Mouse (Mus musculus) hindbrain, embryonic 11.5 days (tissue): ENCODE measurements around the gene Pde6d. TPM values are rescaled to one million over a fixed set of nuclear protein-coding genes. Genes with fewer than 3 reads are reported as not detected.

Experiments used
- ATAC-seq: fragments of 200-750 bp; cut with Nextera tagmentation; 2 replicates; pipeline ENCODE4 v1.8.0; 2017; ENCODE audit warnings: mild to moderate bottlenecking, moderate TSS enrichment, moderate library complexity; ENCODE audit not compliant: low FRiP score
- DNase-seq: peaks from one replicate; pipeline ENCODE4 v3.0.0-alpha.2; 2015; ENCODE audit warnings: low spot score
- H3K27ac ChIP-seq: fragments of 300-500 bp; sonication (generic); 2 replicates; pipeline ENCODE4 v1.5.1; 2014; ENCODE audit warnings: mild to moderate bottlenecking, low read depth, low read length
- H3K27me3 ChIP-seq: fragments of 300-500 bp; sonication (generic); 2 replicates; pipeline ENCODE4 v1.6.1; 2014; ENCODE audit warnings: mild to moderate bottlenecking, low read length, moderate library complexity, mixed read lengths; ENCODE audit not compliant: control insufficient read depth, insufficient read depth
- H3K36me3 ChIP-seq: fragments of 300-500 bp; sonication (generic); 2 replicates; pipeline ENCODE4 v1.6.1; 2014; ENCODE audit warnings: mild to moderate bottlenecking, low read length, moderate library complexity, mixed read lengths; ENCODE audit not compliant: control insufficient read depth, insufficient read depth
- H3K4me1 ChIP-seq: fragments of 300-500 bp; sonication (generic); replicated peaks from 2 replicates; pipeline ENCODE4 v1.6.1; 2014; ENCODE audit warnings: low read length, mixed read lengths; ENCODE audit not compliant: control insufficient read depth, insufficient read depth
- H3K4me2 ChIP-seq: fragments of 300-500 bp; sonication (generic); replicated peaks from 2 replicates; pipeline ENCODE4 v1.6.1; 2014; ENCODE audit warnings: mild to moderate bottlenecking, low read depth, low read length
- H3K4me3 ChIP-seq: fragments of 300-500 bp; sonication (generic); 2 replicates; pipeline ENCODE4 v1.5.1; 2014; ENCODE audit warnings: low read depth, low read length
- H3K9ac ChIP-seq: fragments of 300-500 bp; sonication (generic); 2 replicates; pipeline ENCODE4 v1.6.1; 2014; ENCODE audit warnings: low read depth, low read length
- H3K9me3 ChIP-seq: fragments of 300-500 bp; sonication (generic); 2 replicates; pipeline ENCODE4 v1.6.1; 2016; ENCODE audit warnings: low read length; ENCODE audit not compliant: control insufficient read depth
- whole genome bisulfite sequencing: fragments of 180-500 bp; shearing (Covaris S2); extraction: QIAGEN DNeasy Blood & Tissue Kit; methylation state at CpG from one replicate; pipeline ENCODE4 v1.1.7; 2014; 5-methylcytosine and 5-hydroxymethylcytosine counted together
- polyA plus RNA-seq: library from polyadenylated mRNA; unstranded; fragments of >200 nt; fragmentation: Nextera tagmentation; extraction: Ambion mirVana; gene quantifications from 2 replicates; pipeline ENCODE4 v1.2.1, GENCODE M21; 2014

Pde6d gene
- polyA plus RNA-seq, 1 experiment from 2014 or later, result 96.0 TPM

DNA sequence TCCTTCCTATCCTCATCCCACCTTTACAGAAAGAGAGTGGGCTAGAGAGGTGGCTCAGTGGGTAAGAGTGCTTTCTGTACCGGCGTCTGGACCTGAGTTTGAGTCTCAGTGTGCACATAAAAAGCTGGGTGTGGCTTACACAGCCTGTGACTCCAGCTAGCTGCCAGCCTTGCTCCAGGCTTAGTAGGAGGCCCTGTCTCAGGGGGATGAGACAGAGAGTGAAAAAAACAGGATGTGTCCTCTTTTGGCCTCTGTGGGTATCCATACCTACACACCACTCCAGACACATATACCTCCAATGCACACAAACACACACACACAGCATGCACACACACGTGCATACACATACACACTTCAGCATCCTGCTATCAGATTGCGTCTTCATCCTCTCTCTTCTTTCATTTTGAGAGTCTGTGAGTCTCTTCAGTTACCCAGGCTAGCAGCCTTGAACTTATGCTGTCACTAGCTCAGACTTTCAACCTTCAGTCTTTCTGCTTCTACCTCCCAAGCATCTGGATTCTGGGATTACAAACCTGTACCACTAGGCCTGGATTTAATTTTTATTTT is 70.2 kb downstream of the Pde6d start:
- WGBS, result 86% methylated on average over 4 of the region's 4 CpGs
- H3K9me3 ChIP-seq, result no peaks in the 10 kb centered on the region
- ATAC-seq, result no peak
- no peak overlapping the region for H3K27ac ChIP-seq
- H3K27me3 ChIP-seq, result no peaks in the 10 kb centered on the region
- H3K4me2 ChIP-seq, result no peak overlapping the region
- H3K9ac ChIP-seq, result no peak overlapping the region
- DNase-seq, result no peak
- H3K36me3 ChIP-seq, result no peaks in the 10 kb centered on the region
- no peaks in the 10 kb centered on the region for H3K4me1 ChIP-seq
- no peak overlapping the region for H3K4me3 ChIP-seq

- Histone ChIP-seq H3K9ac (0 out of 2 replicates have a peak overlapping the region, but pooled peaks have one; percentile 4), H3K27ac (peak overlapping the region; percentile 75), H3K4me3 (no peak overlapping the region), H3K27me3 (no peaks in the 10 kb centered on the region), H3K4me1 (0 out of 2 replicates have a peak, but pooled peaks cover 2% of the 10 kb centered on the region), H3K4me2 (no peak overlapping the region), H3K9me3 (no peaks in the 10 kb centered on the region), H3K36me3 (no peaks in the 10 kb centered on the region)
- peak; percentile 48 for ATAC-seq
- peak; percentile 48 for DNase-seq
- WGBS, result 48% methylated on average over 9 of the region's 9 CpGs
Observed at GRCm38 (mm10) chr1:86510676-86511441, 71.6 kb downstream of the Pde6d start.

DNA sequence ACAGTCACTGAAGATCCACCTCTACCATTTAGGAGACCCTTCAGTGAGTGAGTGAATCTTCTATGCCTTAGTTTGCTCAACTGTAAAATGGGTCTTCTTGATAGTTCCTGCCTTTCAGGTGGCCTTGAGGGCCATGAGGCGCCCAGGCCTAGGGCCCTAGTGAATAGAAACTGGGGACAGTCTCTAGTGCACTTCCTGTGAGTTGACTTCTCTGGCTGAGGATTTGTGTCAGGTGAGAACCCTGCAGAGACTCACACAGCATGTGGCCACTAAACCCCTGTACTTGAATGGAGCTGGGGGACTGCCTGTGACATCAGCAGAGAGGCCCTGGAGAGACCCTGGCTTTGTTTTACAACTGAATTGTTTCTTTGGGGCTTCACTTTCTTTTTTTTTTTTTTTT is 72.2 kb downstream of the Pde6d start:
- Histone ChIP-seq H3K9me3 (no peaks in the 10 kb centered on the region), H3K9ac (no peak overlapping the region), H3K27ac (peak overlapping the region; percentile 75; the same call in 1 of the 2 replicates), H3K27me3 (no peaks in the 10 kb centered on the region), H3K36me3 (no peaks in the 10 kb centered on the region), H3K4me1 (peaks cover 6% of the 10 kb centered on the region), H3K4me3 (no peak overlapping the region), H3K4me2 (no peak overlapping the region)
- WGBS, result 86% methylated on average over 1 of the region's 1 CpGs
- ATAC-seq (no peak), DNase-seq (peak; percentile 12)

GRCm38 (mm10) chr1:86509410-86509809 is 73.0 kb downstream of the Pde6d start:
- DNase-seq, result peak; percentile 93
- H3K4me1 ChIP-seq, result peaks cover 10% of the 10 kb centered on the region
- no peak overlapping the region for H3K4me3 ChIP-seq
- peak; percentile 78 for ATAC-seq
- no peaks in the 10 kb centered on the region for H3K36me3 ChIP-seq
- WGBS, result 4% methylated on average over 7 of the region's 7 CpGs
- no peaks in the 10 kb centered on the region for H3K27me3 ChIP-seq
- peak overlapping the region; percentile 43 for H3K27ac ChIP-seq
- 0 out of 2 replicates have a peak overlapping the region, but pooled peaks have one; percentile 11 for H3K9ac ChIP-seq
- no peaks in the 10 kb centered on the region for H3K9me3 ChIP-seq
- H3K4me2 ChIP-seq, result no peak overlapping the region

DNA sequence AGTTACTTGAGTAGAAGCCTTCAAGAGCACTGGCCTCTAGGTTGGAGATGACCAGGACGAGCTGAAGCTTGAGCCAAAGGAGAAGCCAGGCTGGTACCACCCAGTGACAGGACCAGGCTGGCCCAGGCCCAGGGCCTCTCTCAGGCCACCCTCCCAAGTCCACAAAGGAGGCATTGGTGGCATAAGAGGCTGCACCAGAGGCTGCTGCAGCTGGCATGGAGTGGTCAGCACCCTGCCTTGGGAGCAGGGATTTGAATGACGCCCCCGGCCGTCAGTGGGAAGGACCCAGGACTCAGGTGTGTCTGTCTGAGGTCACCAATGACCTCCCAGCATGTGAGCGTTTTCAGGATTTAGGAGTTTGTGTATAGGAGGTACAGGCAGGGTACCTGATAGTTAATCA is 74.6 kb downstream of the Pde6d start:
- no peaks in the 10 kb centered on the region for H3K9me3 ChIP-seq
- H3K27me3 ChIP-seq, result no peaks in the 10 kb centered on the region
- H3K36me3 ChIP-seq, result no peaks in the 10 kb centered on the region
- DNase-seq (no peak), ATAC-seq (no peak)
- no peak overlapping the region for H3K9ac ChIP-seq
- H3K4me1 ChIP-seq, result peaks cover 14% of the 10 kb centered on the region
- no peak overlapping the region for H3K27ac ChIP-seq
- H3K4me2 ChIP-seq, result no peak overlapping the region
- WGBS, result 87% methylated on average over 5 of the region's 5 CpGs
- no peak overlapping the region for H3K4me3 ChIP-seq

- Histone ChIP-seq H3K4me2 (no peak overlapping the region), H3K27me3 (no peaks in the 10 kb centered on the region), H3K4me3 (no peak overlapping the region), H3K9ac (no peak overlapping the region), H3K27ac (peak overlapping the region; percentile 95; the same call in 1 of the 2 replicates), H3K36me3 (no peaks in the 10 kb centered on the region), H3K4me1 (peaks cover 16% of the 10 kb centered on the region), H3K9me3 (no peaks in the 10 kb centered on the region)
- ATAC-seq (no peak), DNase-seq (no peak)
- WGBS, result 83% methylated on average over 5 of the region's 5 CpGs
Observed at GRCm38 (mm10) chr1:86506420-86506819, 76.0 kb downstream of the Pde6d start.

- DNase-seq (peak; percentile 57), ATAC-seq (no peak)
- no peaks in the 10 kb centered on the region for H3K9me3 ChIP-seq
- H3K27me3 ChIP-seq, result no peaks in the 10 kb centered on the region
- peak overlapping the region; percentile 95 for H3K27ac ChIP-seq
- H3K9ac ChIP-seq, result peak overlapping the region; percentile 92
- H3K4me1 ChIP-seq, result peaks cover 16% of the 10 kb centered on the region
- 36% methylated on average over 1 of the region's 1 CpGs for WGBS
- H3K36me3 ChIP-seq, result no peaks in the 10 kb centered on the region
- peak overlapping the region; percentile 86; the same call in 1 of the 2 replicates for H3K4me2 ChIP-seq
- H3K4me3 ChIP-seq, result no peak overlapping the region
Observed at GRCm38 (mm10) chr1:86505461-86505860, 77.0 kb downstream of the Pde6d start.

GRCm38 (mm10) chr1:86504697-86505421 is 77.6 kb downstream of the Pde6d start:
- H3K4me1 ChIP-seq, result peaks cover 16% of the 10 kb centered on the region
- ATAC-seq (no peak), DNase-seq (peak; percentile 56)
- H3K9ac ChIP-seq, result peak overlapping the region; percentile 92
- no peaks in the 10 kb centered on the region for H3K9me3 ChIP-seq
- H3K4me3 ChIP-seq, result peak overlapping the region; percentile 21
- WGBS, result 18% methylated on average over 19 of the region's 19 CpGs
- no peaks in the 10 kb centered on the region for H3K36me3 ChIP-seq
- peak overlapping the region; percentile 86 for H3K4me2 ChIP-seq
- peak overlapping the region; percentile 95 for H3K27ac ChIP-seq
- no peaks in the 10 kb centered on the region for H3K27me3 ChIP-seq
